Mouse (Mus musculus): ENCODE measurements around the gene Cstf3.
"Not testable (repeated sequence)": the region's sequence is repeated elsewhere in the genome, so short reads cannot be mapped to it uniquely, and the experiment has no call there.

Gene Cstf3

DNA sequence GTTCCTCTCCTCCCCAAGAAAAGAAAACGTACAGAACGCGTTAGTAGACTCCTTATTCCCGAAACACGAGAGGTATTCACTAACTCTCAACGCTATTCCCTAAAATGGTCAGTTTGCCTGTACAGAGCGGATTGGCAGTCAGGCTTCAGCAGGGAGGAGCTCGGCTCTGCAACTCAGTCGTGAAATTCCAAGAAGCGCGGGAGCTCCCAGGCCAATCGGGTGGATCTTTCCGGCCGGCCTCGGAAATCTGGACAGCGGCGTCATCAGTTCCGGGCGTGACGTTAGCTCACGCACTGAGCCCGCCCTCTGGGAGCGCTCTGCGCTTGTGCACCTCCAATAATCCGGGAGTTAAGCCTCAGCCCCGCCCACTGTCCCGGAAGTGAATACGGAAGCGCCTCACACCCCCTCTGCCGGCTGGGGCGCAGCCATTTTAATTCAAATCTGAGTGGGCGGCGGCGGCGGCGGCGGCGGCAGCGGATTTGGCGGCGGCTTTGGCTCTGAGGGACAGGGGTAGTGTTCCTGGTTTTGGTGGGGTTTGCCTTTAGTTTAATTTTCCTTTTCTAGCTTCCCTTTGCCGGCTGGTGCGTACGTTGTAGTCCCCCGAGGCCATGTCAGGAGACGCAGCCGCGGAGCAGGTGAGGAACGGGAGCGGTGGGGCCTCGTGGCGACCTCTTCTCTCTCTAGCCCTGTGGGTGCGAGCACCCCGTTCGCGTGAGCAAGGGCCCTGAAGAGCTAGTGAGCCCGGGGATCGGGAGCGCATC is at the start of gene Cstf3:
Gene Cstf3 (plus strand): TSS at position 456 of the 761 bp plus-strand sequence.
- DNase-seq = peak; percentile 99

DNA sequence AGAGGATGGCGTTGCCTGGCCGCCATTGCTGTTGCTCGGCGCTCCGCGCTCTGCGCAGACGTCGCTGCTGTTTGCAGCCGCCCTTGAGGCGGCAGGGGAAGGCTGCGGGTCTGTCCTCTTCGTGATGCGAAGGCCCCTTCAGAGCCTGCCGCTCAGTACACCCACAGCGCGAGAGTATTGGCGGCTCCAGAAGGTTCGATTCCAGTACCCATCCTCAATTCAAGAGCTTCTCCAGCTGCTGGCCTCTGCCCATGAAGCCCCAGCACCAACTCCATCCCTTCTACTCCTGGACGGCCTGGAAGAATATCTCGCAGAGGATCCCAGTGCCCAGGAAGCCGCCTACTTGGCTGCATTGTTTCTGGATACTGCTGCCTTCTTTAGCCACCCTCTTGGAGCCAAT is 33.6 kb upstream of the Cstf3 start:
- not testable (repeated sequence) for DNase-seq

DNA sequence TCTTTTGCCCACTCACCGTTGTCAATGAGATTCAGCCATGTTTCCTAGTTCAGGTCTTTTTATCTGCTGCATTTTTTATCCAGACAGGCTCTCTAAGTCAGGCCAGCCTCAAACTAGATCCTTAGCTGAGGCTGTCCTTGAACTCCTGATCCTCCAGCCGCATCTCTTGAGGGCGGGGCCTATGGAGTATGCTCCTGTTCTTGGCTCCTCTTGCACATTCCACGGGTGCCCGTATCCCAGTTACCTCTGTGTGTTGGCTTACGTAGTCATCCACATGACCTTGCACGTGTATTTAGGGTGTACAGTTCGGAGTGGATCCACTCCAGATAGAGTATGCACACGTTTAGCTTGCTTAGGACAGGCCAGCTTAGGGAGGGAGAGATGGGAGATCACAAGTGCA is 32.6 kb upstream of the Cstf3 start:
- DNase-seq = no peak

- no peak for DNase-seq
These were observed 32.0 kb upstream of the Cstf3 start for GRCm38 (mm10) chr2:104558326-104558725.

- DNase-seq = no peak
These were observed 31.4 kb upstream of the Cstf3 start for GRCm38 (mm10) chr2:104558938-104559337.

GRCm38 (mm10) chr2:104559591-104560380 is 30.5 kb upstream of the Cstf3 start:
- no peak for DNase-seq

GRCm38 (mm10) chr2:104561386-104561785 is 28.9 kb upstream of the Cstf3 start:
- DNase-seq = no peak

GRCm38 (mm10) chr2:104561986-104562532 is 28.3 kb upstream of the Cstf3 start:
- no peak for DNase-seq

DNA sequence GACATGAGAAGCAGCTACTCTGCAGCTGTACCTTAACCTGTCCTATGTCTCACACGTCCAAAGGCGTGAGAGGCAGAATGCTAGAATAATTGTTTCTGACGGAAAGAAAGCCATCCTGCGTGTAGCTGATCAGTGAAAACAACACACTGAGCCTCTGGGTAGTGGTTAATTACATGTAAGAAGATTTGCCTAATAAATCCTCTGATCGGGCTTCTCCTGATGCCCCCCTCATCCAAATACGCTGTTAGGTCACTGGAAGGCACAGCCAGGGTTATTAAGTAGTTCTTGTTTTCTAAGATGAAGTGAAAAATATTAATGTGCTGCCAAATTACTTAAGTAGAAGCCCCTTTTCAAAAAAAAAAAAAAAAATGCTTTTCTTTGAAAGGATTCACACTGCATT is 18.3 kb upstream of the Cstf3 start:
- DNase-seq = no peak

- no peak for DNase-seq
These were observed 14.1 kb upstream of the Cstf3 start for GRCm38 (mm10) chr2:104576216-104576615.

- DNase-seq = no peak
These were observed 12.3 kb upstream of the Cstf3 start for GRCm38 (mm10) chr2:104578021-104578420.

- DNase-seq = no peak
These were observed 11.3 kb upstream of the Cstf3 start for GRCm38 (mm10) chr2:104578836-104579604.

DNA sequence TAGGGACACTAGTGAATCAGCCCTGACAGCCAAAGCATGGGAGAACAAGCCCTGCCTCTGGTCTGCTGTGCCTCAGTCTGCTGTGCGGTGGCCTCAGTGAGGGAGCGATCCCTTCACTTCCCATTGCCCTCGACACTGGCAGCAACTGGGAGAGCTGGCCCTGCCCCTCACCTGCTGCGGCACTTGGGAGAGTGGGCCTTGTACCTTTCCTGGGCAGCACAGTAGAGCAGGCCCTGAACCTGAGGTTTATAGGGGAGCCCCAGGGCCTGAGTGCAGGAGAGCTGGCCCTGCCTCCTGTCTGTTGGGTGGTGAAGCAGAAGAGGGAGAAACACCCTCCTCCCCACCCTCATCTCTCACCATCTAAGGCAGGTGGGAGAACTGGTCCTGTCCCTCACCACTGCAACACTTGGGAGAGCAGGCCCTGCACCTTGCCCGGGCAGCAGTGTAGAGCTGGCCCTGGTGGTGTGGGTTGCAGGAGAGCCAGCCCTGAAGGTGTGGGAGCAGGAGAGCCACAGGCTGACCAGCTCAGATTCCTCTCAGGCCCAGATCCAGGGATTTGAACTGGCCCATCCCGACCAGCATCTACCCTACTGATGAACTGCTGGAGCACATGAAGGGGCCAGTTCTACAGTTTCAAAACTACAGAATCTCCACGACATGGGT is 10.4 kb upstream of the Cstf3 start:
- no peak for DNase-seq

DNA sequence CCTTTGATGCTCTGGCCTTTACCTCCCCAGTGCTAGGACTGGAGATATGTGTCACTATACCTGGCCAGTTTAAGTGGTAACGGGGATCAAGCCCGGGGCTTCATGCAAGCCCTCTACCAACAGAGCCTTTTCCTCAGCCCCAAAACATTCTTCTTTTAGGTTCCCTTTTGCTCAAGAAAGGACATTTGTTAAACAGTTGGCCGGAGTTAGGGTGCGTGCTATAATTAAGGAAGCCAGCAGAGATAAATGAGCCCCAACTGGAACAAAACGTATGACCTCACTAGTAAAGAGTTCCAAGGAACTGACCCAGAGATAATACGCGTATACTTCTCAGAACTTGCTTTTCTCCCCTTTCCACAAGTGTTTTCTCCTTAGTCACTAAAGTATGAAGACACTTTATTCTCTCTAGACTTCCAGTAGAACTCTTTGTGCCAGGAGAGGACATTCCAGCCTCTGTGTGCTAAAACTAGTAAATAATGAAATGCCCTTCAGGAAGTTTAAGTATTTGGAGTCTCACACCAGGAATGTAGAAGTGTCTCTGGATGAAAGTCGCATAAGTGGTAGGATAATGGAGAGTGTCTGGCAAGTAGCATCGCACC is 8.9 kb upstream of the Cstf3 start:
- DNase-seq = no peak

GRCm38 (mm10) chr2:104583032-104583431 is 7.3 kb upstream of the Cstf3 start:
- DNase-seq = no peak

- DNase-seq = no peak
These were observed 6.1 kb upstream of the Cstf3 start for GRCm38 (mm10) chr2:104584226-104584625.

GRCm38 (mm10) chr2:104585645-104586044 is 4.7 kb upstream of the Cstf3 start:
- DNase-seq = no peak

DNA sequence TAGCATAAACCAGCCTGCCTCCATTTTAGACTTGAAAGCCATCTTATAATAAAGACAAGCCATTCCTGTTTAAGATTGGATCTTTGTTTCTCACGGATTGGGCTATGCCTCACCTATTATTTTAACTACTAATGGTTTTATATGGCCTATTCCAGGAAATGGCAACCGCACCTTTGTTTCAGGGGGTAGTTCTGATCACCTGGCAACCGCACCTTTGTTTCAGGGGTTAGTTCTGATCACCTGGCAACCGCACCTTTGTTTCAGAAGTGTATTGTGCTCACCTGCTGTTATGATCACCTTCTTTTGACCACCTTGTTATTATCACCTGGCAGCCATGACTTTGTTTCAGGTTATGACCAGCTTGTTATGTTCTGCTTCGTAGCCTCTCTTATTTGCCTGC is 1.8 kb upstream of the Cstf3 start:
- DNase-seq = no peak

DNA sequence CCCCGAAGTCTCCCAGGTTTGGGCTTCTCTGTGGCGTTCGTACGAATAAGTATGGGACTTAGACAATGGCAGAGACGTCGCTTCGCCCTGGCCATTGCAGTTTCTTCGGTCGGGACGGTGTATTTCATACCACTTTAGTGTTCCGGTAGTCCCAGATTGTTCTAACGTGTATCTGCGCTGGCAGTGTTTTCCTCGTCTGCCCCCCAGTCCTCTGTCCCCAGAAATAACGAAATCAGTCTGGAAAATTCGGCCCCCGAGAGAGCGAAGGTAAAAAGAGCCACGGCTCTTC is 450 bp downstream of the Cstf3 start:
- no peak for DNase-seq

DNA sequence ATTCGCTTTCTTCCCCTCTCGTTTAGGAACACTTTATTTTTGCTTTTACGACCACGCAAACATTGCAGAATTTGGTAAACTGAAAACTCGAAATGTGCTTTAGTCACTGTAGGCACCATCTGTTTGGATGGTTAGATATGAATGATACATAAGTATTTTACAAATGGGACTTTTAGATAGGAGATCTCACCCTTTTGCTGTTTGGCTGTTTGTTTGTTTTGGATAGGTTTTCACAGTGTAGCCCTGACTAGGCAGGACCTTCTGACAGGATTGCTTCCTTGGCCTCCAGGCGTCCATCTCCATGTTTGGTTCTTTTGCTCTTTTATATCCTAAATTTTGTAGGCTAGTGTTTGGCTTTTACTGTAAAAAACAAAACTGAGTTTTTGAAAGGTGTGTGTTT is 818 bp downstream of the Cstf3 start:
- DNase-seq = no peak

- DNase-seq = no peak
These were observed 4.7 kb downstream of the Cstf3 start for GRCm38 (mm10) chr2:104595063-104595462.

- no peak for DNase-seq
These were observed 13.1 kb downstream of the Cstf3 start for GRCm38 (mm10) chr2:104603431-104603830.

Measured in cerebellum, adult 11-12 months (tissue).